Mouse (Mus musculus) frontal cortex, postnatal 14 days (tissue): ENCODE measurements at regions not wholly inside any gene's neighbourhood (a gene's known extent, or its start where the extent isn't known, plus 50 kb on each side); places are given as distances from the start of the nearest gene placed in this dataset.

Source experiments
- DNase-seq, 2 experiments: peaks; one replicate each; pipeline ENCODE4 v3.0.0; 2022; ENCODE audit warnings: low spot score in 2 of 2

- no peak for DNase-seq
Observed at GRCm38 (mm10) chr3:137728689-137729088, 57.4 kb downstream of the Gm21962 start.

GRCm38 (mm10) chr3:137729421-137729820, 58.1 kb downstream of the Gm21962 start:
- no peak for DNase-seq

- no peak for DNase-seq
Observed at GRCm38 (mm10) chr3:137737222-137737800, 66.0 kb downstream of the Gm21962 start.

DNA sequence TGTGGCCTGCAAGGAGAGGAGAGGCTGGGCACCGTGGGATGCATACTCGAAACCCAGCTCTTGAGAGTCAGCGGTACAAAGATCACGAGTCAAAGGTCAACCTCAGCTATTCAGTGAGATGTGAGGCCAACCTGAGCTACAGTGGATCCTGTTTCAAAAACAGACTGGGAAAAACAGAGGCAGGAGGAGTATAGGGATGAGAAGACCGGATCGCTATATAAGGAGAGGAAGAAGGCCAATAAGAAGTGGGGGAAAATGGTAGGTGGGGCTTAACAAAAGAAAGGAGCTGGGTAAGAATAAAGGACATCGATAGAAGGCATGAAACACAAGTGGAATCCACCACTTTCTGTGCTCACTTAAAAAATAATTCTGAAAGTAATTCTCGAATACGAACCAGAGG, 70.2 kb downstream of the Gm21962 start:
- no peak for DNase-seq

GRCm38 (mm10) chr3:137742119-137742518, 70.8 kb downstream of the Gm21962 start:
- no peak for DNase-seq

GRCm38 (mm10) chr3:137751732-137752260, 80.5 kb downstream of the Gm21962 start:
- no peak for DNase-seq

DNA sequence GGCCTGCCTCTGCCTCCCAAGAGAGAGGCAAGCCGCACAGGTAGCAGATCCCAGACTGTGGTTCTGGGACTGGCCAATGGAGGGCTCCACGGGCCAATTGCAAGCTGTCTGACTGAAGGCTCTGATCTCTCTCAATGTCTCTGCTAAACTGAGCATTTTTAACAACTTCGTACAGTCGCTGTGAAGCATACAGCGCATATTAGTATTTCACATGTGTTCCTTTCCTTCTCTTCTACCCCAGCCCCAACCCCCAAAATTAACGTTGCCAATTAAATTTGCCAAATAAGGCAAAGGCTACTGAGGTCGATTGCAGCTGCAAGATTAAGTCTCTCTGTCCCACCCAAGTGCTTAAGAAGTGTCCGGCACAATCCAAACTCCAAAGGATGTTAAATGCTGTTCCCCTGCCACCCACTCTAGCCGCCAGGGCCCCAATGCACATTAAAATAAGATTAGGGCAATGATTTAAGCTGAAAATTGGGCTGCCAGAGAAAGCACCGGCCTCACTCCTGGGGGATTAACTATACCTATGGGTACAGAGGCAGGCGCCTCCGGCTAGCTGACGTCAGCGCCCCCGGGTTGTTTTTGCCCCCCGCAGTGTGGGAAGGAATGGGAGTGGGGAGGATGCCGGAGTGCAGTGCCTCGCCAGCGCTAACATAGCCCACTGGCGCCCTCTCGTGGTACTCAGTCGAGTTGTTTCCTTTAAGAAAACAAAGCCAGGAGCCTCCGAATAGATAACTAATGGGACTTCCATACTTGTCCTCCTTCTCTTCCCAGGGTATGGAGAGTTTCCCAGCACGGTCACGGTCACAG, 81.3 kb downstream of the Gm21962 start:
- DNase-seq, result peak; percentile 71 to 83

GRCm38 (mm10) chr3:137753257-137753654, 81.9 kb downstream of the Gm21962 start:
- DNase-seq, result no peak

GRCm38 (mm10) chr3:137755391-137755790, 84.1 kb downstream of the Gm21962 start:
- no peak for DNase-seq

GRCm38 (mm10) chr3:137762213-137762884, 91.0 kb downstream of the Gm21962 start:
- no peak for DNase-seq

- no peak for DNase-seq
Observed at GRCm38 (mm10) chr3:137763406-137763805, 92.1 kb downstream of the Gm21962 start.

- no peak for DNase-seq
Observed at GRCm38 (mm10) chr3:137768627-137769026, 95.7 kb upstream of the H2afz start.

GRCm38 (mm10) chr3:137775076-137775849, 89.0 kb upstream of the H2afz start:
- no peak for DNase-seq

- no peak for DNase-seq
Observed at GRCm38 (mm10) chr3:137778113-137778512, 86.2 kb upstream of the H2afz start.

GRCm38 (mm10) chr3:137780029-137780428, 84.3 kb upstream of the H2afz start:
- no peak for DNase-seq

GRCm38 (mm10) chr3:137782836-137783235, 81.5 kb upstream of the H2afz start:
- no peak for DNase-seq

DNA sequence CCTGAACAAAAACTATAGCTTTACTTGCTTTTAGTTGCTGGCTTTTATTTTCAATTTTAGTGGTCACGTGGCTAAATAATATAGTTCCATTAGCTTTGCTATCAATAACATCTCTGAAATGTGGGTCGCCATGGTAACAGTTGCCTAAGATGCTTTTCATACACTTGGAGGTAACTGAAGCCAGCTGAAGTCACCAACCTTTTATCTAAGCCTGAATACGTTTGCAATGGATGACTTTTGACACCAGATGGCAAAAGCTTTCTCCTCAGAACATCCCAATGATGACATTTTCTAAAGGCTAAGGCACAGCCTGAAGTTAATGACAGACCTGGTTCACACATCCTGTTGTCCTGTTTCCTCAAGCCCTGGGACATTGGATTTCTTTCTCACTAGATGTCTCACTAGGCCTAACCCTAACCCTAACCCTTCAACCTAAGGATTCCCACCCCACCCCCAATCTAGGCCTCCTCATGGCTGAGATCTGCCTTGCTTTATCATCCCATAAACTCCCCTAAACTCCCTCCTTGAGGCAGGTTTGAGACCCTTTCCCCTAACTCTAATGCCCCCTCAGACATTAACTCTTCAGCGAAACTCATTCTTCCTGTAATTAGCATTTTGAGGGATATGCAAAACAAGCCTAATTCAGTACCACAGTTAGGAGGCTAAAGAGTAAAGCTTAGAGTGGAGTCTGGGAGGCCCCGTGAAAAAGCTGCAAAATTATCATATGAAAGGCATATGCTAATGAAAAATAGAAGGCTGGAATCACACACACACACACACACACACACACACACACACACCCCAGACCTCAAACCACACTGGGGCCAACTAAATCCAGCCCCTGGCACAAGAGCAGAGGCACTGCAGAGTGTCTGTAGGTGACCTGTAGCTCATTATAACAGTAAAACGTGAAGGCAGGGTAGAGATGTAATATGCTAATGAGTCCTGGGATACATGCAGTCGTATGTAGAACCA, 80.1 kb upstream of the H2afz start:
- no peak for DNase-seq

GRCm38 (mm10) chr3:137785224-137785623, 79.1 kb upstream of the H2afz start:
- no peak for DNase-seq

GRCm38 (mm10) chr3:137785871-137786270, 78.4 kb upstream of the H2afz start:
- DNase-seq, result no peak

GRCm38 (mm10) chr3:137789671-137790070, 74.6 kb upstream of the H2afz start:
- no peak for DNase-seq

- no peak for DNase-seq
Observed at GRCm38 (mm10) chr3:137790340-137790739, 73.9 kb upstream of the H2afz start.
